20 mouse cellular contexts compared by ENCODE assay signal in genomic region chr4:139661897-139662296, GRCm38 (mm10). TPM values are rescaled to one million over a fixed set of nuclear protein-coding genes. Genes with fewer than 3 reads are reported as not detected.
A peak's percentile ranks its signal among the peaks of the same experiment; 100 is the strongest.
DNase-seq lines count a peak whose midpoint lies in the region; ATAC-seq lines count a peak whose summit lies in the region.
"Had no signal": no experiment of that assay in that cellular context is flagged by ENCODE, and none has a peak within 500 bp of the region (broad histone marks: within the 10 kb centered on the region; RNA-seq: fewer than 3 reads in every experiment).

No protein-coding gene starts in this region.

- DNase-seq in cerebellum, postnatal 14 days = peak; percentile 60 to 80
- DNase-seq in left cerebral cortex, postnatal 4 days = peak; percentile 77
- no peak for DNase-seq in left cerebral cortex, postnatal 36 days (ENCODE audit: low spot score in 2 of 2)
- peak; percentile 20 for DNase-seq in Muller cell, postnatal 12 days (ENCODE audit: inconsistent ontology term)
- DNase-seq in brain, adult 2 months (ENCODE audit: low read depth, low spot score) = peak; percentile 16
- DNase-seq in gastrocnemius, postnatal 25 days = no peak
- DNase-seq in gastrocnemius, adult 18-20 months (ENCODE audit: low spot score) = no peak
- DNase-seq: adrenal gland, adult 8-10 months; adrenal gland, postnatal 14 days; adrenal gland, postnatal 36 days; cerebellum, adult 11 months; cerebellum, adult 9-10 months; forebrain, postnatal 0 days had no signal

- intact Hi-C loops in left cerebral cortex, postnatal 4 days (cut with DNase I) = no loop called here
- intact Hi-C loops in left cerebral cortex, postnatal 36 days (cut with DNase I) = no loop called here

- no peak for ATAC-seq in cerebellum, adult (ENCODE audit: insufficient number of reproducible peaks, low FRiP score, low TSS enrichment)
- ATAC-seq: activated CD4-positive, CD25-positive, alpha-beta regulatory T cell, adult 4 months; forebrain, embryonic 13.5 days; forebrain, embryonic 15.5 days; forebrain, postnatal 0 days; Patski had no signal

RNA-seq across cellular contexts. Expression of gene Tas1r2, which starts 8.6 kb away (rescaled TPM):
- total RNA-seq in left cerebral cortex, postnatal 4 days (2021) = not detected
- total RNA-seq in left cerebral cortex, postnatal 36 days (2021) = not detected
- total RNA-seq in gastrocnemius, postnatal 25 days (2021) = not detected
- not detected for total RNA-seq in gastrocnemius, adult 18-20 months (2021)
- total RNA-seq: adrenal gland, adult 18-20 months; adrenal gland, adult 8-10 months; adrenal gland, postnatal 14 days; adrenal gland, postnatal 36 days; MEL had no signal

RNA-seq across cellular contexts. Expression of gene Aldh4a1, which starts 39.2 kb away (rescaled TPM):
- 10 to 100 TPM; 23.6 to 25.0 TPM for total RNA-seq in left cerebral cortex, postnatal 4 days (2021)
- 10 to 100 TPM; 17.2 to 19.5 TPM for total RNA-seq in left cerebral cortex, postnatal 36 days (2021)
- total RNA-seq in gastrocnemius, postnatal 25 days (2021) = 10 to 100 TPM; 62.2 to 72.0 TPM
- total RNA-seq in gastrocnemius, adult 18-20 months (2021) = 10 to 100 TPM; 57.6 to 64.8 TPM

RNA-seq across cellular contexts. Expression of gene Gm21969, which starts 58.9 kb away (rescaled TPM):
- under 1 TPM in 1 of 2 experiments, not detected in 1; 0.12 TPM for total RNA-seq in left cerebral cortex, postnatal 4 days (2021)
- not detected for total RNA-seq in left cerebral cortex, postnatal 36 days (2021)
- total RNA-seq in gastrocnemius, postnatal 25 days (2021) = under 1 TPM in 1 of 2 experiments, not detected in 1; 0.08 TPM
- total RNA-seq in gastrocnemius, adult 18-20 months (2021) = not detected
- total RNA-seq: adrenal gland, adult 18-20 months; adrenal gland, postnatal 14 days; adrenal gland, postnatal 36 days; forebrain, postnatal 0 days; MEL had no signal

Comparison
In these comparisons a context has a peak if more than half of its experiments do, and no peak if none do; other contexts are left out.
1. DNase-seq: peak in cerebellum, postnatal 14 days (2 of 2), left cerebral cortex, postnatal 4 days (single experiment), Muller cell, postnatal 12 days (single experiment) and brain, adult 2 months (single experiment); none in left cerebral cortex, postnatal 36 days (0 of 2), gastrocnemius, postnatal 25 days (single experiment) and gastrocnemius, adult 18-20 months (single experiment).